Mouse (Mus musculus) cerebellum, adult 2 months (tissue): ENCODE results near the gene Paqr6. TPM values are rescaled to one million over a fixed set of nuclear protein-coding genes. Genes with fewer than 3 reads are reported as not detected.
A peak's percentile ranks its signal among the peaks of the same experiment; 100 is the strongest.
"Not testable (repeated sequence)": the region's sequence is repeated elsewhere in the genome, so short reads cannot be mapped to it uniquely, and the experiment has no call there.

ENCODE experiments used
- DNase-seq, 2 experiments: peaks; one replicate each; pipeline ENCODE4 v3.0.0; 2021
- H3K27ac ChIP-seq: fragments of 200-500 bp; 2 replicates; pipeline ENCODE4 v1.5.1; 2012; ENCODE audit warnings: low read length, control low read depth, inconsistent platforms; ENCODE audit not compliant: insufficient read depth
- H3K27me3 ChIP-seq: fragments of 200-500 bp; 2 replicates; pipeline ENCODE4 v1.6.1; 2012; ENCODE audit warnings: inconsistent platforms, mild to moderate bottlenecking, low read length, moderate library complexity; ENCODE audit not compliant: control insufficient read depth, insufficient read depth
- H3K4me1 ChIP-seq: fragments of 200-500 bp; 2 replicates; pipeline ENCODE4 v1.6.1; 2011; ENCODE audit warnings: low read length; ENCODE audit not compliant: control insufficient read depth, insufficient read depth
- H3K4me3 ChIP-seq: fragments of 200-500 bp; replicated peaks from 2 replicates; pipeline ENCODE3; 2011; ENCODE audit warnings: mild to moderate bottlenecking, low read depth, low read length, control low read depth; ENCODE audit not compliant: insufficient read depth
- CTCF ChIP-seq: fragments of 200-500 bp; IDR thresholded peaks from 2 replicates; pipeline ENCODE4 v1.5.1; 2011; ENCODE audit warnings: low read depth, mild to moderate bottlenecking, control low read depth, low read length, moderate library complexity, borderline replicate concordance; ENCODE audit not compliant: insufficient read depth
- POLR2A ChIP-seq: fragments of 200-500 bp; IDR thresholded peaks from 2 replicates; pipeline ENCODE4 v1.6.1; 2011; ENCODE audit warnings: low read length, control low read depth, borderline replicate concordance; ENCODE audit not compliant: insufficient read depth
- WGBS: fragments of 180-500 bp; shearing (Covaris S2); methylation state at CpG from one replicate; pipeline ENCODE4 v1.1.7; 2018; 5-methylcytosine and 5-hydroxymethylcytosine counted together
- polyA plus RNA-seq: library from polyadenylated mRNA; depleted of rRNA; stranded (reverse); fragments of >200 nt; gene quantifications from 2 replicates; pipeline ENCODE4 v1.2.3, GENCODE M21; 2012

The Paqr6 gene
- polyA plus RNA-seq, 1 experiment: 74.2 TPM

GRCm38 (mm10) chr3:88359584-88359983, 4.8 kb upstream of the Paqr6 start:
- DNase-seq: no peak
- 67% methylated on average over 5 of the region's 5 CpGs for WGBS
- Histone ChIP-seq H3K4me3 (no peak overlapping the region), H3K27me3 (no peaks in the 10 kb centered on the region), H3K27ac (peak overlapping the region; percentile 62; the same call in 1 of the 2 replicates), H3K4me1 (peaks cover 5% of the 10 kb centered on the region; the same call in 1 of the 2 replicates)
- TF ChIP-seq POLR2A (no peak), CTCF (no peak)

- Histone ChIP-seq H3K4me1 (peaks cover 4% of the 10 kb centered on the region; the same call in 1 of the 2 replicates), H3K4me3 (no peak overlapping the region), H3K27ac (peak overlapping the region; percentile 62), H3K27me3 (no peaks in the 10 kb centered on the region)
- no peak for DNase-seq
- TF ChIP-seq POLR2A (no peak), CTCF (no peak)
- whole genome bisulfite sequencing: 64% methylated on average over 3 of the region's 3 CpGs
Observed at GRCm38 (mm10) chr3:88359989-88360388, 4.4 kb upstream of the Paqr6 start.

DNA sequence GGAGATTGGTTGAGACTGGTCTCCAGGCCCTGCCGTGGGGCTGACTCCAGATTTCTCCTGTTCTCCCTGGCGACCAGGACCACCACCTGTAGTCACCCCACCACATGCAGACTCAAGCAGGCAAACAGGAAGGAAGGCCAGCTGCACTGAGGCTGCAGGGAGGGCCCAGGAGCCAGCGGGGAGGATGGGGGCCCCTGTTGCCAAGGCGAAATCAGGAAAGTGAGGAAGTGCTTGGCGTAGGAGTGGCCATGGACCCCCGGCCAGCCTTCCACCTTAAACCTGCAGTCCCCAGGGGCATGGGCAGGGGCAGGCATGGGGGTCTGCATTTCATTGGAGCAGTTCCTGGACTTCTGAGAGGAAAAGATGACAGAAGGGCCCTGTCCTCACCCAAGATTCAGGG, 3.3 kb upstream of the Paqr6 start:
- TF ChIP-seq POLR2A (no peak), CTCF (no peak)
- no peak for DNase-seq
- no peak overlapping the region for H3K27ac ChIP-seq
- no peaks in the 10 kb centered on the region for H3K27me3 ChIP-seq
- no peak overlapping the region for H3K4me3 ChIP-seq
- 51% methylated on average over 6 of the region's 6 CpGs for WGBS
- H3K4me1 ChIP-seq: no peaks in the 10 kb centered on the region; the same call in 1 of the 2 replicates

DNA sequence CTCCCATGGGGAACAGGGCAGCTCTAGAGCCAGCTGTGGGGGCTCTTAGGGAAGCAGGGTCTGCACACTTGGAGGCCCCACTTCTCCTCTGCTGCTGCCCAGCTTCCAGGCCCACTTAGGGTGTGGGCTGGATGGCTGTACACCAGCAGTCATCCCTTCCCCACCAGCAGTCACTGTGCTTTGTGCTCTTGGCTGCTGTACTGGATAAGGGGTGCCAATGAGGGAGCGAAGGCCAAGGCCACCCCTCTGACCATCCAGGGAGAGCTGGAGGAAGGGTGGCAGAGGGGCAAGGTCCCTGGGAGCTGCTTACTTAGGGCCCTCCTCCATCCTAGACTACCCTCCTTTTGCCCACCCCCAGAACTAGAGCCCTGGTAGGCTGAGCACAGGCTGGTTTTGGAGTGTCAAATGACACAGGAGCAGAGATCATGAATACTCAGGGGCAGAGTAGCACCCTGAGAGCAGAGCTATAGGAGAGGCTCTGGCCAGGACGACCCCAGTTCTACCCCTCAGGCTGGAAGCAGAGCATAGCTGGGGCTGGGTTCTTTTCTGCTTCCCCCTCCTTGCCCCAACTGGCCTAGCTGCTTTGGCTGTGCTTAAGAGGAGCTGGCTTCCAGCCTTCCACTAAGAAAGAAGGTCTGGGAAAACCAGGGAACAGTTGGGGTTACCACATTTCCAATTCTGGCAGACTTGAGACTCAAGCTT, 2.6 kb upstream of the Paqr6 start:
- Histone ChIP-seq H3K4me1 (no peaks in the 10 kb centered on the region), H3K4me3 (no peak overlapping the region), H3K27ac (no peak overlapping the region; the same call in 1 of the 2 replicates), H3K27me3 (no peaks in the 10 kb centered on the region)
- DNase-seq: peak in 1 of 2 experiments; percentile 44
- TF ChIP-seq POLR2A (no peak), CTCF (no peak)
- WGBS: 71% methylated on average over 2 of the region's 2 CpGs

GRCm38 (mm10) chr3:88363700-88364099, 684 bp upstream of the Paqr6 start:
- Histone ChIP-seq H3K27ac (peak overlapping the region; percentile 40), H3K4me3 (no peak overlapping the region), H3K4me1 (no peaks in the 10 kb centered on the region), H3K27me3 (no peaks in the 10 kb centered on the region)
- DNase-seq: peak in 1 of 2 experiments; percentile 57
- TF ChIP-seq CTCF (no peak), POLR2A (no peak)
- WGBS: 39% methylated on average over 4 of the region's 4 CpGs

DNA sequence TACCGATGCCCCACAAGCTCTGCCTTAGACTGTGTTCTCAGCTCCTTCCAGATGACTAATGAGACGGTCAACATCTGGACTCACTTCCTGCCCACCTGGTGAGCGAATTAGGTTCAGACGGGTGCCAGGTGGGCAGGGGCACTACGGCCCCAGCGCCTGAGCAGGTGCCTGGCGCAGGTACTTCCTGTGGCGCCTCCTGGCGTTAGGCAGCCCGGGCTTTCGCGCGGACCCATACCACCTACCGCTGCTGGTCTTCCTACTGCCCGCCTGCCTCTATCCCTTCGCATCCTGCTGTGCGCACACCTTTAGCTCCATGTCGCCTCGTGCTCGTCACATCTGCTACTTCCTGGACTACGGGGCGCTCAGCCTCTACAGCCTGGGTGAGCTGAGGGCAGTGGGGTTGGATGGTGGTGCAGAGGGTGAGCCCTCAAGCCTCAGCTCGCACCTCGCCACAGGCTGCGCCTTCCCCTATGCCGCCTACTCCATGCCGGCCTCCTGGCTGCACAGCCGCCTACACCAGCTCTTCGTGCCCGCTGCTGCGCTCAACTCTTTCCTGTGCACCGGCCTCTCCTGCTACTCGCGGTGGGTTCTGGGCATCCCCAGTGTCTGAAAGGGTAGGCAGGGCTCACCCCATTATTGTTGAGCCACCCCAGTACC, 1.4 kb downstream of the Paqr6 start:
- 39% methylated on average over 34 of the region's 34 CpGs for WGBS
- no peak for DNase-seq
- no peaks in the 10 kb centered on the region for H3K27me3 ChIP-seq
- no peak overlapping the region for H3K27ac ChIP-seq
- no peaks in the 10 kb centered on the region for H3K4me1 ChIP-seq
- TF ChIP-seq CTCF (no peak), POLR2A (no peak)
- H3K4me3 ChIP-seq: no peak overlapping the region

- not testable (repeated sequence) for H3K4me3 ChIP-seq, DNase-seq, H3K27me3 ChIP-seq, H3K4me1 ChIP-seq, H3K27ac ChIP-seq
- 9% methylated on average over 19 of the region's 22 CpGs for WGBS
Observed at GRCm38 (mm10) chr3:88366830-88367428, 2.5 kb downstream of the Paqr6 start.

DNA sequence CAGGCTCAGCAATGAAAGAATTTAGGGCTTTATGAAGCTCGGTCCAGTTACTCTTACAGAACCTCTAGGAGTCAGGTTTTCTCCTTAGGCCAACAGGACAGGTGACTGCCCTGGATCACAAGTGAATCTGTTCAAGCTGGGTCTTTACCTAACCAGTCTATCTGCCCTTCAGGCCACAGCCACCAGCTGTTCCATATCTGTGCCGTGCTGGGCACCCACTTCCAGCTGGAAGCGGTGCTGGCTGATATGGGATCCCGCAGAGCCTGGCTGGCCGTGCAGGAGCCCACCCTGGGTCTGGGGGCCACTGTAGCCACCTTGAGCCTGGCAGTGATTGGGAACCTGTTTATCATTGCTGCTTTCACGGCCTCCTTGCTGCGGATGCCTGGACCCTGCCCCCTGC, 3.1 kb downstream of the Paqr6 start:
- H3K4me3 ChIP-seq, H3K27ac ChIP-seq, DNase-seq, H3K4me1 ChIP-seq, H3K27me3 ChIP-seq: not testable (repeated sequence)
- WGBS: 64% methylated on average over 4 of the region's 7 CpGs

GRCm38 (mm10) chr3:88368511-88368910, 4.1 kb downstream of the Paqr6 start:
- not testable (repeated sequence) for H3K27ac ChIP-seq, H3K4me1 ChIP-seq, DNase-seq, H3K4me3 ChIP-seq, H3K27me3 ChIP-seq
- WGBS: 69% methylated on average over 7 of the region's 7 CpGs

DNA sequence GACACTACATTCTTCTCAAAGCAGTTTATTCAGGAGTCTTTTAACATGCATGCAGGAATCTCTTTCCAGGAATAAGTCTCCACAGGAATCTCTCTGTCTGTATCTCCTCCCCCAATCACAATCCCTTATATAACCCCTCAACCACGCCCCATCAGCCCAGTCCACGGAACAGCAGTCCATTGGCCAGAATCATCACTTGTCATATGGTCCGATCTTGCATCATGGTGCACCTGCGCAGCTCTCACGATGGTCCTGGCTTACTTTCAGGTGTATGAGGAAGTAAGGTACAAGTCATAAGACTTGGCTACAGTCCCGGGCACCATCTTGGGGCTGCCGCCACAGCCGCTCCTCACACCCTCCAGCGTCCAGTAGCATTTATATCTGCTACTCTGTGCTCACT, 8.3 kb downstream of the Paqr6 start, which contains the start of gene Bglap3:
Bglap3 (minus strand) TSS at position 101 of the 400 bp plus-strand sequence.
- DNase-seq, H3K27ac ChIP-seq, H3K27me3 ChIP-seq, H3K4me1 ChIP-seq, H3K4me3 ChIP-seq: not testable (repeated sequence)
- WGBS: 86% methylated on average over 9 of the region's 9 CpGs
